Mouse (Mus musculus) adrenal gland, adult 2 months (tissue): ENCODE data around the gene Dtymk. TPM values are rescaled to one million over a fixed set of nuclear protein-coding genes. Genes with fewer than 3 reads are reported as not detected.

Experiments
- DNase-seq: peaks from one replicate; pipeline ENCODE4 v3.0.0; 2021
- polyA plus RNA-seq: library from polyadenylated mRNA; depleted of rRNA; stranded (reverse); fragments of >200 nt; gene quantifications from 2 replicates; pipeline ENCODE4 v1.2.3, GENCODE M21; 2012; rRNA removed
- total RNA-seq, 2 experiments: library from RNA; stranded (reverse); gene quantifications; 2 replicates each; pipeline ENCODE4 v1.2.3; 2021

Dtymk gene
- total and polyA plus RNA-seq, 3 experiments, result 43.2 to 66.3 (median 50.6) TPM

DNA sequence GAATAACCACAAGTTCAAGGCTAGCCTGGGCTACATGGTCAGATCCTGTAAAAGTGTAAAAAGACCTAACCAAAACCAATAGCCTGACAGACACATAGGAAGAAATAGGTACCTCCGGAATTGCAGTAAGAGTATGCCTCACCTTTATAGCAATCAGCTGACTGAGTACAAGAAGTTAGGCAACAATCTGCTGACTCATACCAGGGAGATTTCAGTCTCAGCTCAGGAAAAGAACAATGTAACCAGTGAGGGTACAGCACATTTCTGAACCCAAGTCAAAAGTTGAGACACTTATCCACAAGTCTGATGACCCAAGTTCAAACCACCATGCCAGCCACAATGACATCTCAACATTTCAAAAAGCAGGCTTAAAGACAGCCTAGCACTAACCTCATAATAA, 53.2 kb downstream of the Dtymk start:
- no peak for DNase-seq

DNA sequence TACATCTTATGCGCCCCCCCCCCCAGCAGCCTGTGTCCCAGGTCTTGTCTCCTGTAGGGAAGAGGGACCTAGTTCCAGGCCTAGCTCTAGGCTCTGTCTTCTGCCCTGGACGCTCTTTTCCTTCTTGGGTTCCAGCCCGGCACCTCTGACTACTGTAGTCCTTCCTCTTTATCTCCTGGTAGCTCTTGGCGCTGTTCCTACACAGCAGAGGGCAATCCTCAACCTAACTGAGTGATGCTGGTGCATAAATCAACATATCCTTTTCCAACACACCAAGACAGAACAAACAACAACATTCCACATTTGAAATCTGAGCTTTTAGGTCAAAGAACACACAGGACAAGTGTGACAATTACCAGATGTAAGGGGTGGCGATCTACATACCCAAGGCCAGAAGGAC, 55.6 kb downstream of the Dtymk start:
- DNase-seq, result no peak

DNA sequence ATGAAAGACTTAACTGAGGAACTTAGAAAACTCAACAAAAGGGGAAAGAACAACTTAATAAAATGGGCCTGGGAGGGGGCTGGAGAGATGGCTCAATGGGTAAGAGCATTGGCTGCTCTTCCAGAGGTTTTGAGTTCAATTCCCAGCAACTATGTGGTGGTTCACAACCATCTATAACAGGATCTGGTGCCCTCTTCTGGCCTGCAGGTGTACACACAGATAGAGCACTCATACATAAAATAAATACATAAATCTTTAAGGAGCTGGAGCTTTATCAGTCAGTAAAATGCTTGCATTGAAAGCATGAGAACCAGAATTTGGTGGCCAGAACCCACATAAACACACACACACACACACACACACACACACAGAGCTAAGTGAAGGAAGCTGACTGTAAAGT, 58.8 kb downstream of the Dtymk start:
- DNase-seq, result no peak

Other genes with a start within 250 kb of the Dtymk start
- gene Stk25, start 143.3 kb downstream of the Dtymk start, total RNA-seq, result 100 to 1,000 TPM; 115 to 140 TPM
- 65.7 and 66.4 TPM in 2 replicates for gene Stk25, start 143.3 kb downstream of the Dtymk start, polyA plus RNA-seq
- 10 to 100 TPM in 1 of 2 experiments, 1 to 10 TPM in 1; 8.9 to 16.4 TPM for gene Bok, start 116.3 kb downstream of the Dtymk start, total RNA-seq
- 54.5 and 93.1 TPM in 2 replicates for gene Bok, start 116.3 kb downstream of the Dtymk start, polyA plus RNA-seq
- 10 to 100 TPM; 73.5 to 87.9 TPM for gene Atg4b, start 50.4 kb downstream of the Dtymk start, total RNA-seq
- gene Atg4b, start 50.4 kb downstream of the Dtymk start, polyA plus RNA-seq, result 43.7 and 50.8 TPM in 2 replicates
- gene Thap4, start 47.1 kb downstream of the Dtymk start, total RNA-seq, result 10 to 100 TPM; 49.2 to 52.0 TPM
- gene Thap4, start 47.1 kb downstream of the Dtymk start, polyA plus RNA-seq, result 44.0 and 45.1 TPM in 2 replicates
- gene Ing5, start 2.0 kb upstream of the Dtymk start, total RNA-seq, result 10 to 100 TPM; 14.8 to 19.1 TPM
- gene Ing5, start 2.0 kb upstream of the Dtymk start, polyA plus RNA-seq, result 4.3 and 4.6 TPM in 2 replicates
- gene D2hgdh, start 23.0 kb upstream of the Dtymk start, total RNA-seq, result 10 to 100 TPM; 45.2 to 57.5 TPM
- 28.8 and 29.6 TPM in 2 replicates for gene D2hgdh, start 23.0 kb upstream of the Dtymk start, polyA plus RNA-seq
- gene Gal3st2, start 59.4 kb upstream of the Dtymk start, total RNA-seq, result not detected
- 0.12 and 0.15 TPM in 2 replicates for gene Gal3st2, start 59.4 kb upstream of the Dtymk start, polyA plus RNA-seq
- under 1 TPM in 1 of 2 experiments, not detected in 1; 0.14 TPM for gene Gal3st2b, start 116.4 kb upstream of the Dtymk start, total RNA-seq
- 0.12 TPM in 1 of 2 replicates, not detected in the other for gene Gal3st2b, start 116.4 kb upstream of the Dtymk start, polyA plus RNA-seq
- gene Gal3st2c, start 188.6 kb upstream of the Dtymk start, total RNA-seq, result under 1 TPM; 0.09 to 0.17 TPM
- gene Gal3st2c, start 188.6 kb upstream of the Dtymk start, polyA plus RNA-seq, result 0.01 TPM in 1 of 2 replicates, not detected in the other
- gene Neu4, start 218.5 kb upstream of the Dtymk start, total RNA-seq, result not detected
- gene Neu4, start 218.5 kb upstream of the Dtymk start, polyA plus RNA-seq, result not detected in 2 replicates